Mouse (Mus musculus) erythroblast, embryonic 14.5 days (primary cell): ENCODE measurements around the gene Gpr155.

Source experiments
- GATA1 ChIP-seq: IDR thresholded peaks from 2 replicates; pipeline ENCODE4 v1.6.1; 2012; ENCODE audit warnings: low read length, inconsistent platforms, mixed read lengths
- TAL1 ChIP-seq: IDR thresholded peaks from 3 replicates; pipeline ENCODE4 v1.6.1; 2012; ENCODE audit warnings: low read length, inconsistent platforms, mixed read lengths

DNA sequence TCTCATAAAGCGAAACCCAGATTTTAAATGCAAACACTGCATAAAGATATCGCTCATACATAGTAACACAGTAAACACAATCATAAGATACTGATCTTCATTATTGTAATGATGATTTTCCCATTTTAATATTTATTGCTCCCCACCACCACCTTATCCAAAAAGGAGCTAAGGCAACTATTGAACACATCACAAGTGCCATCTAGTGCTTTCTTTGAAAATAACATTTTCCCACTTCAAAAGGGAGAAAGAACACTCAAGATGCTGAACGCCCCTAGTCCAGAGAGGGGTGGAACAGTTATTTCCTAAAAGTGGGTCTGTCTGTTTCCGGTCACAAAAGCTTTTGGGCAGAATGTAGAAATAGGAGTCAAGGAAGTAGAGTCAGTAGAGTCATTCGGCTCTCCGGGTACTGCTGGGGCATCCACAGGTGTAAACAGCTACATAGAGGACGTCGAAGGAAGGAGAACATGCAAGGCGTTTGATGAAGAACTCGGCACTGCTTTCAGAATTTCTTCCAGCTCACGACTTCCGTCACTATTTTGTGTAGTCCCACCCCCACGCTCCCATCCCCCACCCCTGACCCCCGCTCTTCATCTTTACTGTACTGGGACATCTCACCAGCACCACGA, 17.1 kb upstream of the Gpr155 start:
- TF ChIP-seq TAL1 = no peak
- TF ChIP-seq GATA1 = no peak
